Mouse (Mus musculus): ENCODE measurements at regions not wholly inside any gene's neighbourhood (a gene's known extent, or its start where the extent isn't known, plus 50 kb on each side); places are given as distances from the start of the nearest gene placed in this dataset.

DNA sequence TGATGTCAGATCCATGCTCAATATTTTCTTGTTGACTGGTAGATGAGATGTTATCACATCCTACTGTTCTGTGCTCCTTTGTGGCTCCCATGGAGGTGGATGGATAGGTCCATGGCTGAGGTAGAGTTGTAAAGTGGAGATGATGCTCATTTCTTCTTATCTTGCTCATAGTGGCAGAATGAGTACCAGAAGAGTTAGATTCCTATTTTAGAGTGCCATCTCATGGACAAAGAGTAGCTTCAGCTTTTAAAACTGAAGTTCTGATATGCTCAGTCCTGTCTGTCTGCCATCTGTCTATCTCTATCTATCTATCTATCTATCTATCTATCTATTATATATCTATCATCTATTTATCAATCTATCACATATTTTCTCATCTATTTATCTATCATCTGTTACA, 425.5 kb upstream of the Tmem132c start:
- Histone ChIP-seq H3K4me2 (ENCODE audit: low read length) (no peak overlapping the region), H3K9me3 (replicated peaks; ENCODE audit: low read length) (0 out of 2 replicates have a peak, but pooled peaks cover 3% of the 10 kb centered on the region), H3K4me3 (replicated peaks; ENCODE audit: low read depth, low read length) (no peak overlapping the region), H3K4me1 (replicated peaks; ENCODE audit: insufficient read depth, low read length) (no peaks in the 10 kb centered on the region), H3K36me3 (ENCODE audit: insufficient read depth, low read length) (no peaks in the 10 kb centered on the region), H3K9ac (ENCODE audit: low read depth, low read length) (no peak overlapping the region), H3K27me3 (ENCODE audit: insufficient read depth, low read length) (no peaks in the 10 kb centered on the region), H3K27ac (no peak overlapping the region)
- DNase-seq (ENCODE audit: low spot score), result no peak
- ATAC-seq (replicated peaks; ENCODE audit: low FRiP score, low read depth), result no peak
- no peak for TF ChIP-seq CTCF (IDR thresholded peaks at IDR 0.05; ENCODE audit: low read depth)

DNA sequence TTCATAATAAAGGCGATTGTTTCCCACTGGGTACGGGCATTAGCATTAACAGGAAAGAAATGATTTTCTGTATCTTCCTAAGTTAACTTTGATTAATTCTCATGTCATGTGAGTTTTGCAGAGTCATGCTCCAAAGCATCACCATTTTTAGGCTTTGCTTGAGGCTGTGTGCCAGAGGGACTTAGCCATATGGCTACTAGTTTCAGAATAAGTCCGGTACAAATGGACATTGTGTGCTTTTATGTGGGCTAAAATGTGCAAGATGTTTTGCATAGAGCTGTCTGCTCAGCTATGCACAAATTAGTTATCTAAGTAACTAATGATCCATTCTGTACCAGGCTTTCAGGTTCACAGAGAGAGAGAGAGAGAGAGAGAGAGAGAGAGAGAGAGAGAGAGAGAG, 406.2 kb upstream of the Tmem132c start:
- 95% methylated on average over 3 of the region's 3 CpGs for WGBS
- no peaks in the 10 kb centered on the region for H3K9me3 ChIP-seq (replicated peaks; ENCODE audit: low read length)
- H3K9ac ChIP-seq (ENCODE audit: low read depth, low read length), result no peak overlapping the region
- H3K4me2 ChIP-seq (ENCODE audit: low read length), result no peak overlapping the region
- H3K27me3 ChIP-seq (ENCODE audit: insufficient read depth, low read length), result no peaks in the 10 kb centered on the region
- DNase-seq (ENCODE audit: low spot score) (no peak), ATAC-seq (replicated peaks; ENCODE audit: low FRiP score, low read depth) (no peak)
- no peak for TF ChIP-seq CTCF (IDR thresholded peaks at IDR 0.05; ENCODE audit: low read depth)
- H3K36me3 ChIP-seq (ENCODE audit: insufficient read depth, low read length), result no peaks in the 10 kb centered on the region
- H3K27ac ChIP-seq, result no peak overlapping the region
- H3K4me1 ChIP-seq (replicated peaks; ENCODE audit: insufficient read depth, low read length), result no peaks in the 10 kb centered on the region
- H3K4me3 ChIP-seq (replicated peaks; ENCODE audit: low read depth, low read length), result no peak overlapping the region

GRCm38 (mm10) chr5:126842606-126843005, 399.0 kb upstream of the Tmem132c start:
- H3K27me3 ChIP-seq (ENCODE audit: insufficient read depth, low read length), result no peaks in the 10 kb centered on the region
- H3K9me3 ChIP-seq (replicated peaks; ENCODE audit: low read length), result no peaks in the 10 kb centered on the region
- ATAC-seq (replicated peaks; ENCODE audit: low FRiP score, low read depth) (no peak), DNase-seq (ENCODE audit: low spot score) (no peak)
- H3K4me2 ChIP-seq (ENCODE audit: low read length), result no peak overlapping the region
- 76% methylated on average over 4 of the region's 4 CpGs for WGBS
- H3K9ac ChIP-seq (ENCODE audit: low read depth, low read length), result no peak overlapping the region
- TF ChIP-seq CTCF (IDR thresholded peaks at IDR 0.05; ENCODE audit: low read depth), result no peak
- H3K36me3 ChIP-seq (ENCODE audit: insufficient read depth, low read length), result no peaks in the 10 kb centered on the region
- no peak overlapping the region for H3K4me3 ChIP-seq (replicated peaks; ENCODE audit: low read depth, low read length)
- H3K4me1 ChIP-seq (replicated peaks; ENCODE audit: insufficient read depth, low read length), result no peaks in the 10 kb centered on the region
- no peak overlapping the region for H3K27ac ChIP-seq

DNA sequence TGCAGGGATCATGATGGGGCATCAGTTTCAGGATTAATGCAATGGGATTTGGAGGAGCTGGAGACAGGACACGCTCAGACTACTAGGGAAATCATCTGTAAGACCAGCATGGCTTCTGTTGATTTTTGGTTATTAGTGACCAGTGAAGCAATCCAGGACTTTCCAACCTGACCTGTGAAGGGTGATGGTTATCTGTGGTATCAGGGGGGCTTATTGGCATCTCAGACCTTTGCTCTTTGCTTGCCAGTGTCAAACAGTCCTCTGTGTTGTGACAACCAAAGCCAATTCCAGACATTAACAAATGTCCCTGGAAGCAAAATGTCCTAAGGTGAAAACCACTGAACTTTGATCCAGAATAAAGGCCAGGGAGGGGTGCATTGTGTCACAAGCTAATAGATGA, 379.5 kb upstream of the Tmem132c start:
- H3K27ac ChIP-seq, result no peak overlapping the region
- WGBS, result 69% methylated on average over 1 of the region's 1 CpGs
- H3K4me3 ChIP-seq (replicated peaks; ENCODE audit: low read depth, low read length), result no peak overlapping the region
- H3K9me3 ChIP-seq (replicated peaks; ENCODE audit: low read length), result no peaks in the 10 kb centered on the region
- H3K36me3 ChIP-seq (ENCODE audit: insufficient read depth, low read length), result no peaks in the 10 kb centered on the region
- no peak for ATAC-seq (replicated peaks; ENCODE audit: low FRiP score, low read depth)
- H3K27me3 ChIP-seq (ENCODE audit: insufficient read depth, low read length), result no peaks in the 10 kb centered on the region
- H3K4me1 ChIP-seq (replicated peaks; ENCODE audit: insufficient read depth, low read length), result no peaks in the 10 kb centered on the region
- no peak for DNase-seq (ENCODE audit: low spot score)
- no peak overlapping the region for H3K9ac ChIP-seq (ENCODE audit: low read depth, low read length)
- TF ChIP-seq CTCF (IDR thresholded peaks at IDR 0.05; ENCODE audit: low read depth), result no peak
- no peak overlapping the region for H3K4me2 ChIP-seq (ENCODE audit: low read length)

GRCm38 (mm10) chr5:126875842-126876241, 365.8 kb upstream of the Tmem132c start:
- no peaks in the 10 kb centered on the region for H3K36me3 ChIP-seq (ENCODE audit: insufficient read depth, low read length)
- ATAC-seq (replicated peaks; ENCODE audit: low FRiP score, low read depth) (no peak), DNase-seq (ENCODE audit: low spot score) (no peak)
- H3K4me1 ChIP-seq (replicated peaks; ENCODE audit: insufficient read depth, low read length), result no peaks in the 10 kb centered on the region
- no peak overlapping the region for H3K9ac ChIP-seq (ENCODE audit: low read depth, low read length)
- H3K4me2 ChIP-seq (ENCODE audit: low read length), result no peak overlapping the region
- no peaks in the 10 kb centered on the region for H3K27me3 ChIP-seq (ENCODE audit: insufficient read depth, low read length)
- no peak overlapping the region for H3K27ac ChIP-seq
- TF ChIP-seq CTCF (IDR thresholded peaks at IDR 0.05; ENCODE audit: low read depth), result no peak
- H3K9me3 ChIP-seq (replicated peaks; ENCODE audit: low read length), result no peaks in the 10 kb centered on the region
- 76% methylated on average over 1 of the region's 1 CpGs for WGBS
- no peak overlapping the region for H3K4me3 ChIP-seq (replicated peaks; ENCODE audit: low read depth, low read length)

DNA sequence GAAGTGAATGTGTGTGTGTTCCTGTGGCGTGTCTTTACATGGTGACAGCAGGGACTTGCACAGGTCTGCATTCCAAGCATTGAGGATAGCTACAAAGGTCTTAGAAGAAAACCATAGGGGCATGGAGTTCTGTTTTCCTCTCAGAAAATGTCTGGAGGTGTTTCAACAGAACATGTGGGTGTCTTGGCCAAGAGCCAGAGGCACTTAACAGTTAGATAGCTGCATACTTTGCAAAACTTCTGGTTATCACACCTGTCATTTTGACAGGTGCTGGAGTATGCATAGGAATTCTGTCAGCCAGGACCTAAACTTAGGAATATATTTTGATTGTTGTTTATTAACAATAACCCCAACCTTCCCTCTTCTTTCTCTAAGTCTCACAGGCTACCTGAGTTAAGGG, 350.9 kb upstream of the Tmem132c start:
- Histone ChIP-seq H3K9me3 (replicated peaks; ENCODE audit: low read length) (no peaks in the 10 kb centered on the region), H3K4me1 (replicated peaks; ENCODE audit: insufficient read depth, low read length) (no peaks in the 10 kb centered on the region), H3K27ac (no peak overlapping the region), H3K36me3 (ENCODE audit: insufficient read depth, low read length) (no peaks in the 10 kb centered on the region), H3K27me3 (ENCODE audit: insufficient read depth, low read length) (no peaks in the 10 kb centered on the region), H3K9ac (ENCODE audit: low read depth, low read length) (no peak overlapping the region), H3K4me3 (replicated peaks; ENCODE audit: low read depth, low read length) (no peak overlapping the region), H3K4me2 (ENCODE audit: low read length) (no peak overlapping the region)
- TF ChIP-seq CTCF (IDR thresholded peaks at IDR 0.05; ENCODE audit: low read depth), result no peak
- WGBS, result 59% methylated on average over 1 of the region's 1 CpGs
- no peak for DNase-seq (ENCODE audit: low spot score)
- no peak for ATAC-seq (replicated peaks; ENCODE audit: low FRiP score, low read depth)

GRCm38 (mm10) chr5:126893063-126893462, 348.5 kb upstream of the Tmem132c start:
- TF ChIP-seq CTCF (IDR thresholded peaks at IDR 0.05; ENCODE audit: low read depth), result no peak
- Histone ChIP-seq H3K9me3 (replicated peaks; ENCODE audit: low read length) (no peaks in the 10 kb centered on the region), H3K27me3 (ENCODE audit: insufficient read depth, low read length) (no peaks in the 10 kb centered on the region), H3K36me3 (ENCODE audit: insufficient read depth, low read length) (no peaks in the 10 kb centered on the region), H3K4me1 (replicated peaks; ENCODE audit: insufficient read depth, low read length) (no peaks in the 10 kb centered on the region), H3K9ac (ENCODE audit: low read depth, low read length) (no peak overlapping the region), H3K4me3 (replicated peaks; ENCODE audit: low read depth, low read length) (no peak overlapping the region), H3K4me2 (ENCODE audit: low read length) (no peak overlapping the region), H3K27ac (no peak overlapping the region)
- no peak for DNase-seq (ENCODE audit: low spot score)
- 90% methylated on average over 4 of the region's 4 CpGs for WGBS
- ATAC-seq (replicated peaks; ENCODE audit: low FRiP score, low read depth), result no peak
